Mouse (Mus musculus): ENCODE data around the gene Srsf6. TPM values are rescaled to one million over a fixed set of nuclear protein-coding genes. Genes with fewer than 3 reads are reported as not detected.

The Srsf6 gene
- polyA plus RNA-seq, 1 experiment from 2014 or later, result 73.7 TPM

GRCm38 (mm10) chr2:162927918-162928585, 3.3 kb upstream of the Srsf6 start:
- H3K4me1 ChIP-seq (ENCODE audit: control insufficient read depth, low read depth, low read length), result peaks cover 11% of the 10 kb centered on the region
- no peak overlapping the region for H3K9ac ChIP-seq (ENCODE audit: low read depth, low read length)
- H3K9me3 ChIP-seq (replicated peaks; ENCODE audit: control insufficient read depth, low read length), result no peaks in the 10 kb centered on the region
- H3K4me2 ChIP-seq (ENCODE audit: low read depth, low read length), result no peak overlapping the region
- peaks cover 4% of the 10 kb centered on the region for H3K36me3 ChIP-seq (ENCODE audit: control insufficient read depth, insufficient read depth)
- H3K27me3 ChIP-seq (ENCODE audit: control insufficient read depth, insufficient read depth, low read depth, low read length), result no peaks in the 10 kb centered on the region
- H3K27ac ChIP-seq (ENCODE audit: low read length), result no peak overlapping the region
- no peak overlapping the region for H3K4me3 ChIP-seq (ENCODE audit: low read depth, low read length)
- ATAC-seq (ENCODE audit: low read depth), result no peak
- WGBS (ENCODE audit: insufficient replicate concordance), result 38% methylated on average over 3 of the region's 3 CpGs

DNA sequence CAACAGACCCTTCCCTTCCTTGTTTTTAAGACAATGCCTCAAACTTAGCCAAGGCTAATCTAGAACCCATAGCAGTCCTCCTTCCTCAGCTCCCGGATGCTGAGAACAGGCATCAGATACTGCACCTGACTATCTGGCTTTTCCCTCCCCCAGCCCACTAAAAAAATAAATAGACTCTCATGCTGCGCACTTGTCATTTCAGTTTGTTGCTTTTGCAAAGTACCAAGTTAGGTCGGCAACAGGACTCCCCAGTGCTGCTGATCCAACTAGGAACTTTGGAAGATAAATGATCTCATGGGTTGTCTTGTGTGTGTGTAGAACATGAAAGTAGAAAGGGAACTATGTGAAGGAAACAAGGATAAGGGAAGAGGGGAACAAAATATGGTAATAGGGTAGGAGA, 1.6 kb upstream of the Srsf6 start:
- H3K4me2 ChIP-seq (ENCODE audit: low read depth, low read length), result peak overlapping the region; percentile 94
- H3K27ac ChIP-seq (ENCODE audit: low read length), result no peak overlapping the region
- no peak overlapping the region for H3K4me3 ChIP-seq (ENCODE audit: low read depth, low read length)
- H3K9me3 ChIP-seq (replicated peaks; ENCODE audit: control insufficient read depth, low read length), result no peaks in the 10 kb centered on the region
- 61% methylated on average over 3 of the region's 3 CpGs for WGBS (ENCODE audit: insufficient replicate concordance)
- H3K36me3 ChIP-seq (ENCODE audit: control insufficient read depth, insufficient read depth), result peaks cover 19% of the 10 kb centered on the region
- H3K4me1 ChIP-seq (ENCODE audit: control insufficient read depth, low read depth, low read length), result peaks cover 11% of the 10 kb centered on the region
- H3K9ac ChIP-seq (ENCODE audit: low read depth, low read length), result no peak overlapping the region
- no peaks in the 10 kb centered on the region for H3K27me3 ChIP-seq (ENCODE audit: control insufficient read depth, insufficient read depth, low read depth, low read length)
- no peak for ATAC-seq (ENCODE audit: low read depth)

DNA sequence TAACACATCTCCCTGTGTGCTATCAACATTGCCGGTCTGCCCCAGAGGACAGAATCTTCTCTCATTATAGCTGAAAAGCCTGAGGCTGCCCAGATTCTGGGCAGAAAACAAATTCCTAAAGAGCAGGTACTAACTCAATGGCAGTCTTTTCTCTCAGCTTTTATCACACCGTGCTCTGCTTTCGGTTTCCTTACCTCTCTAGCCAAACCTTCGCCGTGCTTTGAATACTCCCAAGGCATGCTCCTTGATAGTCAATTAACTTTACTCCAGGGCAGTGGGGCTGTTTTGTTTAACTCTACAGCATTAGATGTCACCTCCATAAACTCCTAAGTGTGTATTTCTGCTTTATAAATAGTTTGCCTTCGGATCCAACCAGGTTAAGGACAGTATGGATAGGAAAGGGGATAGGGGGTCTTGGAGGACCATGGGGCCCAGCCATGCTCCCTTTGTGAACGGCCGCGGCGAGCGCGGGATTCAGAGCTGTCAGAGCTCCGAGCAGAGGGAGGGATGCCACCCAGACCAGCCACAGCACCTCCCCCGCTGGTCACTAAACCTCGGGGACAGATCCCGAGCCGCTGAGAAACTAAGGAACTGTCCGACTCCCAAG, 709 bp upstream of the Srsf6 start:
- peaks cover 26% of the 10 kb centered on the region for H3K36me3 ChIP-seq (ENCODE audit: control insufficient read depth, insufficient read depth)
- no peak for ATAC-seq (ENCODE audit: low read depth)
- under 1% methylated on average over 18 of the region's 18 CpGs for WGBS (ENCODE audit: insufficient replicate concordance)
- no peaks in the 10 kb centered on the region for H3K9me3 ChIP-seq (replicated peaks; ENCODE audit: control insufficient read depth, low read length)
- H3K27ac ChIP-seq (ENCODE audit: low read length), result peak overlapping the region; percentile 93
- H3K4me1 ChIP-seq (ENCODE audit: control insufficient read depth, low read depth, low read length), result peaks cover 11% of the 10 kb centered on the region
- H3K9ac ChIP-seq (ENCODE audit: low read depth, low read length), result peak overlapping the region; percentile 100
- H3K4me2 ChIP-seq (ENCODE audit: low read depth, low read length), result peak overlapping the region; percentile 94
- peak overlapping the region; percentile 99 for H3K4me3 ChIP-seq (ENCODE audit: low read depth, low read length)
- no peaks in the 10 kb centered on the region for H3K27me3 ChIP-seq (ENCODE audit: control insufficient read depth, insufficient read depth, low read depth, low read length)

DNA sequence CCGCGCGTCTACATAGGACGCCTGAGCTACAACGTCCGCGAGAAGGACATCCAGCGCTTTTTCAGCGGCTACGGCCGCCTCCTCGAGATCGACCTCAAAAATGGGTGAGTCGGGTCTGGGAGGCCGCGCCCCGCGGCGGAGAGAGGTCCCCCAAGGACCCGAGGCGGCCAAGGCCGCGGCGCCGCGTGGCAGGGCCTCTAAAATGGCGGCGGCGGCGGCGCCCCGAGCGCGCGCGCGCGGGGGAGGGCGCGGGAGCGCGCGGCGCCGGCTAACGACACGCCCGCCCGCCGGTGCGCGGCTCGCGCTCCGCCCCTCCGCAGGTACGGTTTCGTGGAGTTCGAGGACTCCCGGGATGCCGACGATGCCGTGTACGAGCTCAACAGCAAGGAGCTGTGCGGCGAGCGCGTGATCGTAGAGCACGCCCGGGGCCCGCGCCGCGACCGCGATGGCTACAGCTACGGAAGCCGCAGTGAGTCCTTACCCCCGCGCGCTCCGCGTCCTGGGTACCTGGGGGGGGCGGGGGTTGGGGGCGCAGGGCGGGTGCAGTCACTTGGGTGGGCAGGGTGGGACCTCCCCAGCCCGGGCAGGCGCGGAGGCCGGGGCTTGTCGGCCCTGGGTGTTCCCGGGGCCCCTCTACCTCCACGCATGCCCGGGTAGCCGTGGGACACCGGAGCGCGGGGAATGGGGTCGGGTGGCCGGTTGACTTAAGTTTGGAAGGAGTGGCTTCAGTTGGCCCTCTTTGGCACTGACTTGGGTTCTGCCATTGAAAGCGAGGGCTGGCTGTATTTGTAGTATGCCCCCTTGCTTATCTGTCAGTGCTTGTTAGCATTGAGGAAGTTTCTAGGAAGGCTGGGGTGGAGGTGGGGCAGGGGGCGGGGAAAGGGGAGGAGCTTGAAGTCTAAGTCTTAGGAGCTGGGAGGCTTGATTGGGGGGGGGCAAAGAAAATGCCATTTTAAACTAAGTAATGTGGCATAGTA, 634 bp downstream of the Srsf6 start:
- peaks cover 38% of the 10 kb centered on the region for H3K36me3 ChIP-seq (ENCODE audit: control insufficient read depth, insufficient read depth)
- no peaks in the 10 kb centered on the region for H3K9me3 ChIP-seq (replicated peaks; ENCODE audit: control insufficient read depth, low read length)
- ATAC-seq (ENCODE audit: low read depth), result peak; percentile 76
- peak overlapping the region; percentile 99 for H3K4me3 ChIP-seq (ENCODE audit: low read depth, low read length)
- peak overlapping the region; percentile 93 for H3K27ac ChIP-seq (ENCODE audit: low read length)
- WGBS (ENCODE audit: insufficient replicate concordance), result 1% methylated on average over 76 of the region's 103 CpGs
- peaks cover 14% of the 10 kb centered on the region for H3K4me1 ChIP-seq (ENCODE audit: control insufficient read depth, low read depth, low read length)
- H3K4me2 ChIP-seq (ENCODE audit: low read depth, low read length), result peak overlapping the region; percentile 94
- peak overlapping the region; percentile 100 for H3K9ac ChIP-seq (ENCODE audit: low read depth, low read length)
- no peaks in the 10 kb centered on the region for H3K27me3 ChIP-seq (ENCODE audit: control insufficient read depth, insufficient read depth, low read depth, low read length)

GRCm38 (mm10) chr2:162932706-162933105, 1.4 kb downstream of the Srsf6 start:
- Histone ChIP-seq H3K9ac (ENCODE audit: low read depth, low read length) (peak overlapping the region; percentile 48), H3K4me2 (ENCODE audit: low read depth, low read length) (peak overlapping the region; percentile 94), H3K27ac (ENCODE audit: low read length) (no peak overlapping the region; the same call in 1 of the 2 replicates), H3K4me3 (ENCODE audit: low read depth, low read length) (peak overlapping the region; percentile 99), H3K9me3 (replicated peaks; ENCODE audit: control insufficient read depth, low read length) (no peaks in the 10 kb centered on the region), H3K36me3 (ENCODE audit: control insufficient read depth, insufficient read depth) (peaks cover 42% of the 10 kb centered on the region), H3K27me3 (ENCODE audit: control insufficient read depth, insufficient read depth, low read depth, low read length) (no peaks in the 10 kb centered on the region), H3K4me1 (ENCODE audit: control insufficient read depth, low read depth, low read length) (peaks cover 14% of the 10 kb centered on the region)
- ATAC-seq (ENCODE audit: low read depth), result no peak
- WGBS (ENCODE audit: insufficient replicate concordance), result 47% methylated on average over 4 of the region's 4 CpGs

DNA sequence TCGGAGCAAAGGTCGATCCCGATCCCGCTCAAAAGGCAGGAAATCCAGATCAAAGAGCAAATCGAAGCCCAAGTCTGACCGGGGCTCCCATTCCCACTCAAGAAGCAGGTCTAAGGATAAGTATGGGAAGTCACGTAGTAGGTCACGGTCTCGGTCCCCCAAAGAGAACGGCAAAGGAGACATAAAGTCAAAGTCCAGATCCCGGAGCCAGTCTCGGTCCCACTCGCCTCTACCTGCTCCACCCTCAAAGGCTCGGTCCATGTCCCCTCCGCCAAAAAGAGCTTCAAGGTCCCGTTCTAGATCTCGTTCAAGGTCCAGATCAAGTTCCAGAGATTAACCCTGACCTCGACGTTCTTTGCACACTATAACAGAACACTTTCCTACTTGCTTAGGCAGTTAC, 3.1 kb downstream of the Srsf6 start:
- Histone ChIP-seq H3K27ac (ENCODE audit: low read length) (no peak overlapping the region), H3K4me1 (ENCODE audit: control insufficient read depth, low read depth, low read length) (peaks cover 14% of the 10 kb centered on the region), H3K27me3 (ENCODE audit: control insufficient read depth, insufficient read depth, low read depth, low read length) (no peaks in the 10 kb centered on the region), H3K4me3 (ENCODE audit: low read depth, low read length) (no peak overlapping the region), H3K4me2 (ENCODE audit: low read depth, low read length) (no peak overlapping the region), H3K9me3 (replicated peaks; ENCODE audit: control insufficient read depth, low read length) (no peaks in the 10 kb centered on the region), H3K36me3 (ENCODE audit: control insufficient read depth, insufficient read depth) (peaks cover 56% of the 10 kb centered on the region), H3K9ac (ENCODE audit: low read depth, low read length) (no peak overlapping the region)
- WGBS (ENCODE audit: insufficient replicate concordance), result 90% methylated on average over 19 of the region's 19 CpGs
- no peak for ATAC-seq (ENCODE audit: low read depth)

- WGBS (ENCODE audit: insufficient replicate concordance), result 88% methylated on average over 3 of the region's 3 CpGs
- no peak overlapping the region for H3K4me3 ChIP-seq (ENCODE audit: low read depth, low read length)
Observed at GRCm38 (mm10) chr2:162935700-162936099, 4.4 kb downstream of the Srsf6 start.

DNA sequence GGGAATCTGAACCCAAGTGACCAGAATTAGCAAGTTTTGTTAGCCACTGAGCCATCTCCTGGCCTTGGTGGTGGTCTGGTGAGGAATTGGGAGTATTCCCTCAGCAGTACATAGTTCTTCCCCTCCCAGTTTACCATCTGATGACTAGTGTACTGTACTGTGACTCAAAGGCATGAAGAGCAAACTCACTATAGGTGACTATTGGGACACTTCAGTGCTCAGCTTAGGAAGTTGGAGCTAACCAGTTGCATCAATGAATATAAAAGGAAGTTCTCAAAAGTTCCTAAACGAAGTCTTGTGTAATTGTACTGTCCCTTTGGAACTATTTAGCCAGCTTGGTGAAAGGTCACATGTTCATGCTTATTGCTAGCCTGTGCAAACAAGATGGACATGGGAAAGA, 8.2 kb downstream of the Srsf6 start:
- peaks cover 34% of the 10 kb centered on the region for H3K27me3 ChIP-seq (ENCODE audit: control insufficient read depth, insufficient read depth, low read depth, low read length)
- 43% methylated on average over 1 of the region's 1 CpGs for WGBS (ENCODE audit: insufficient replicate concordance)
- H3K4me1 ChIP-seq (ENCODE audit: control insufficient read depth, low read depth, low read length), result peaks cover 5% of the 10 kb centered on the region
- no peak overlapping the region for H3K4me2 ChIP-seq (ENCODE audit: low read depth, low read length)
- 0 out of 2 replicates have a peak, but pooled peaks have one; percentile 14 for ATAC-seq (ENCODE audit: low read depth)
- no peaks in the 10 kb centered on the region for H3K9me3 ChIP-seq (replicated peaks; ENCODE audit: control insufficient read depth, low read length)
- peaks cover 44% of the 10 kb centered on the region for H3K36me3 ChIP-seq (ENCODE audit: control insufficient read depth, insufficient read depth)
- no peak overlapping the region for H3K9ac ChIP-seq (ENCODE audit: low read depth, low read length)
- no peak overlapping the region for H3K27ac ChIP-seq (ENCODE audit: low read length)
- H3K4me3 ChIP-seq (ENCODE audit: low read depth, low read length), result no peak overlapping the region

More at GRCm38 (mm10) chr2:162935700-162936099, 4.4 kb downstream of the Srsf6 start:
- no peak overlapping the region for H3K27ac ChIP-seq (ENCODE audit: low read length)
- H3K9me3 ChIP-seq (replicated peaks; ENCODE audit: control insufficient read depth, low read length), result no peaks in the 10 kb centered on the region
- H3K9ac ChIP-seq (ENCODE audit: low read depth, low read length), result no peak overlapping the region
- no peak overlapping the region for H3K4me2 ChIP-seq (ENCODE audit: low read depth, low read length)
- no peak for ATAC-seq (ENCODE audit: low read depth)
- H3K27me3 ChIP-seq (ENCODE audit: control insufficient read depth, insufficient read depth, low read depth, low read length), result peaks cover 2% of the 10 kb centered on the region; the same call in 1 of the 2 replicates
- peaks cover 61% of the 10 kb centered on the region for H3K36me3 ChIP-seq (ENCODE audit: control insufficient read depth, insufficient read depth)
- peaks cover 8% of the 10 kb centered on the region for H3K4me1 ChIP-seq (ENCODE audit: control insufficient read depth, low read depth, low read length)

Measured in liver, embryonic 16.5 days (tissue).